Mouse (Mus musculus) CD8-positive naive resting alpha-beta T cell, adult 57 days (primary cell): ENCODE measurements around the gene Srsf10. TPM values are rescaled to one million over a fixed set of nuclear protein-coding genes. Genes with fewer than 3 reads are reported as not detected.

ENCODE experiments used
- total RNA-seq: library from RNA; stranded (reverse); gene quantifications from one replicate; pipeline ENCODE4 v1.2.4, GENCODE M21; 2023

The Srsf10 gene
- total RNA-seq: 112 TPM

DNA sequence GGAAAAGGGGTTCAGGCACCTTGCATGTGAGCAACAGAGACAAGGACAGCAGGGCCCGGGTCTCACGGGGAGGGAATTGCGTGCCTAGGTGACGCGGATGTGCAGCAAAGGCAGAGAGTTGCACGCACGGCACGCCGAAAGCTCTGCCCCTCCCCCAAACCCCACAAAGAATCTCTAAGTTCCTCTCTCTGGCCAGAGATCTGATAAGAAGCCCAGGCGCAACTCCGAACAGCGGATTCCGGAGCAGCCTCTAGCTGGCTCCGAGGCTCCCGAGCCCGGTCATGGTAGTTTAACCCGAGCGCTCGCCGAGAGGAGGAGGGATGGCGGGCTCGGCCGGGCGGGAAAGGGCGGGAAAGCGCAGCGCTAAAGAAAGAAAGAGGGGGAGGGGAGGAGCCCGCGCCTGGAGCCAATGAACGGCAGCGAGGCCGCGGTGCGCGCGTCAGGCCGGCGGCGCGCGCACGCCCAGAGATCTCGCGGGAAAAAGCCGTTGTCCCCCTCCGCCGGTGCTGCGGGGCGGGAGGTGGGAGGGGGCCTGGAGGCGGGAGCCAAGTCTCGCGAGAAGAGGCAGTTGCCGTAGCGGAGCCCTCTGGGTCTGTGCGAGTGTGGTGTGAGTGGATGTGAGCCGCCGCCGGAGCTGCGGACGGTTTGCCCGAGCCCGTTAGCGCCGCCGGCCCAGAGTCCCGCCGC lies at the start of gene Srsf10:
Gene Srsf10 (plus strand): TSS at position 212 of the 687 bp plus-strand sequence.

DNA sequence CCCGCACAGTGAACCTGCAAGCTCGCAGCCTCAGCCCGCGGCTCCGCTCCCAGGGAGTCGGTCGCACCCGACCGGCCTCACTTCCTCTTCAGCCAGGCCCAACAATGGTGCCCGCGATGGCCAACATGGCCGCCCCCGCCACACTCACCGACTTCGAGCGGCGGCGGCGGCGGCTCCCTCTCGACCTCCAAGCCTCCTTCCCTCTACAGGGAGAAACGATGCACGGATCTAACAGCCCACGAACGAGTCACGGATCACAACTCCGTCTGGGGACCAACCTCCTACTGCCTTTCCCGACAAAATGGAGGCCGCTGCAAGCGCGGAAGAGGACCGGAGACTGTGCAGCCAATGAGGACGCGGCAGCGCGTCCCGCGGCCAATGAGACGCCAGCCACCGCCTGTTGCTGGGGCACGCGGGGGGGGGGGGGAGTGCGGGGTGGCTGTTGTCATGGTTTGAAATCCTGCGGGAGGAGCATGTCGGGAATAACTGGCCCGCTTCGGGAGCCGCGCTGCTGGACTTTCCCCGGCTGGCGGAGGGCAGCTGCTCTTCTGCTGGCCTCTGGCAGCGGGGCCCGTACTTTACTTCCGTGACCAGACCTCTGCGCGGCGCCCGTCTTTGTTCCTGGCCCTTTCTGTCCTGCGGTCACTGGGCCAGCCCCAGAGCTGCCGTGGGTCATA lies 18.1 kb downstream of the Srsf10 start, which contains the start of gene Pnrc2:
Gene Pnrc2 (minus strand): TSS at position 325 of the 677 bp plus-strand sequence.

DNA sequence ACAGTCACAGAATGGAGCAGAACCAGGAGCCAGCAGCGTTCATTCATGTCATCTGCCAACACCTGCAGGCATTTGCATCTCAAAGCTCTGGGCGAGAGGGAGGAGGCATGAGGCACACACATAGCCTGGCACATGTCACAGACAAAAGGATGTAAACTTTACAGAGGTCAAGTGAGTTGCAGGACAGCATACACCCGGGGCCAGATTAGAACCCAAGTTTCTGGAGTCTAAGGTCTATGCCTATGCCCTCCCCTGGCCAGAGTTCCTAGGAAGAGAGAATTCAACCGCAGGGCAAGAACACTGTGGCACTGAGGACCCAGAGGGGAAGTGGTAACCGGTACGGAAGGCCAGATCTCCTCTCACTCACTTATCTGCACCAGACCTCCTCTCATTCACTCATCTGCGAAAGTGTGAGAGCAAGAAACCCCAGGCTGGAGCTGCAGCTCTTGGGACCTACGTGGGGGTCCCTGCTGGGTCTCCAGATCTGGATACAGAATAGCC lies 39.6 kb downstream of the Srsf10 start, which contains the start of gene Cnr2:
Gene Cnr2 (plus strand): TSS at position 324 of the 501 bp plus-strand sequence.

Other genes with a start within 250 kb of the Srsf10 start
- not detected for gene Ifnlr1, start 169.5 kb upstream of the Srsf10 start, total RNA-seq
- gene Il22ra1, start 127.6 kb upstream of the Srsf10 start, total RNA-seq: not detected
- not detected for gene Myom3, start 96.0 kb upstream of the Srsf10 start, total RNA-seq
- 84.5 TPM for gene Pnrc2, start 18.1 kb downstream of the Srsf10 start, total RNA-seq
- 34.4 TPM for gene Cnr2, start 39.6 kb downstream of the Srsf10 start, total RNA-seq
- gene Fuca1, start 65.0 kb downstream of the Srsf10 start, total RNA-seq: 47.9 TPM
- gene Hmgcl, start 90.7 kb downstream of the Srsf10 start, total RNA-seq: 23.6 TPM
- 3.9 TPM for gene Gale, start 108.0 kb downstream of the Srsf10 start, total RNA-seq
- 102 TPM for gene Lypla2, start 116.9 kb downstream of the Srsf10 start, total RNA-seq
- gene Pithd1, start 131.5 kb downstream of the Srsf10 start, total RNA-seq: 33.2 TPM
- 37.6 TPM for gene Eloa, start 166.0 kb downstream of the Srsf10 start, total RNA-seq
- gene Rpl11, start 197.7 kb downstream of the Srsf10 start, total RNA-seq: 1,297 TPM